Mouse (Mus musculus) embryo, embryonic 10.5 days (tissue): ENCODE data around the gene Mmp25.
"Not testable (repeated sequence)": the region's sequence is repeated elsewhere in the genome, so short reads cannot be mapped to it uniquely, and the experiment has no call there.

Experiments used
- DNase-seq: peaks from one replicate; pipeline ENCODE4 v3.0.0-alpha.2; 2015; ENCODE audit warnings: low spot score

Gene Mmp25

GRCm38 (mm10) chr17:23600641-23601622, 44.1 kb downstream of the Mmp25 start, which contains the start of gene Zscan10:
TSS of gene Zscan10 (plus strand) at chr17:23600856.
- DNase-seq: peak; percentile 17

DNA sequence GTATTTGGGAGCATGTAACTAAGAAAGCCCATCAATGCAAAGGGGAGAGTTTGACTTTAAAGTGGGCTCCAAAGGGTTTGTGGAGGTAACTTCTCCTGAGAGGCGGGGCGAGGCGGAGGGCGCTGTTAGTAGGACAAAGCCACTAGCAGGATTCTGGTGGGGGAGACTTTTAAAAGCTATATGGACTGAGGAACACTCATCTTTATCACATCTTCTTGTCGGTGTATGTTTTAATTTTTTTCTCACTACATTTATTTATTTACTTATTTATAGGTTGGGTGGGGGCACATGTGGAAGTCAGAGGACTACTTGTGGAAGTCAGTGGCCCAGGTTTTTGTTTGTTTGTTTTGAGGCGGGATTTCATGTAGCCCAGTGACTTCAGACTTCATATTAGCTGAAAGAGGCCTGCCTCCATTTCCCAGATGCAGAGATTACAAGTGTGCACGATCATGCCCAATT, 45.4 kb downstream of the Mmp25 start:
- DNase-seq: no peak

- DNase-seq: peak; percentile 95
These were observed 46.2 kb downstream of the Mmp25 start, which contains the start of gene Zfp13 for GRCm38 (mm10) chr17:23598582-23599552. TSS of gene Zfp13 (minus strand) at chr17:23599487.

- not testable (repeated sequence) for DNase-seq
These were observed 49.9 kb downstream of the Mmp25 start for GRCm38 (mm10) chr17:23595139-23595538.

- no peak for DNase-seq
These were observed 52.2 kb downstream of the Mmp25 start for GRCm38 (mm10) chr17:23592926-23593300.

- DNase-seq: peak; percentile 99
These were observed 52.7 kb downstream of the Mmp25 start for GRCm38 (mm10) chr17:23592208-23592925.

DNA sequence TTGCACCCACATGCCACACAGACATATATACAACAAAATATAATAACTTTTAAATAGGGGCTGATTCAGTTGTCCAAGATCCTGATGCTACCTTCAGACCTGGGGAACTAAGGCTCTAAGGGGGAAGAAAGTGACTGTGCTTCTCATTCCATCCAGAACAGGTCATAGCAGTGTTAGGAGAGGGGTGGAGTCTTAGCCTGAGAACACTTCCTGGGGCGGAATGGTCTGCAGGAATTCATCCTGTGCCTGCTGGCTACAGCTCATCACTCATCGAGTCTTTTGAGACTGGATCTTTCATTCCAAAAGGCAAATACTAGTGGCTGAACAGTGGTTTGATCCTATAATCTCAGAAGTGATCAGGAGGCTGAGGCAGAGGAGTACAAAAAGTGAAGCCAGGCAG, 57.8 kb downstream of the Mmp25 start:
- no peak for DNase-seq

GRCm38 (mm10) chr17:23585721-23586491, 59.2 kb downstream of the Mmp25 start:
- peak; percentile 92 for DNase-seq

DNA sequence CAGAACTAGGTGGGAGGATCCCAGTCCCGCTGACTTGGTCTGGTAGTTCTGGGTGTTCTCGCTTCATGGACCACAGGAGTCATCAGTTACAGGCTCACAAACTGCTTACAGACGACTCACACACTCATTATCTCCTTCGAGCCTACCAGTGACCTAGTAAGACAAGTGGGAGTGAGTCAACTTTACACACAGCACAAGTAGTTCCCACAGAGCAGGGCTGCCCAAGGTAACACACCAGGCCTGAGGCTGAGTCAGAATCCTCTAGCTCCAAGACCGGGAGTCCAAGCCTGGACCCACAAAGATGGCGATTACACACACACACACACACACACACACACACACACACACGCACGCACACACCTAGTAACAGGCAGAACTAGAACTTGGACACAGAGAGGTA, 60.3 kb downstream of the Mmp25 start:
- no peak for DNase-seq
